Mouse (Mus musculus) spleen, postnatal 36 days (tissue): ENCODE results near the gene Gabrg3.

Experiments
- DNase-seq, 2 experiments: peaks; one replicate each; pipeline ENCODE4 v3.0.0; 2022; ENCODE audit warnings: low spot score in 2 of 2, mixed read lengths in 1 of 2

Gene Gabrg3

DNA sequence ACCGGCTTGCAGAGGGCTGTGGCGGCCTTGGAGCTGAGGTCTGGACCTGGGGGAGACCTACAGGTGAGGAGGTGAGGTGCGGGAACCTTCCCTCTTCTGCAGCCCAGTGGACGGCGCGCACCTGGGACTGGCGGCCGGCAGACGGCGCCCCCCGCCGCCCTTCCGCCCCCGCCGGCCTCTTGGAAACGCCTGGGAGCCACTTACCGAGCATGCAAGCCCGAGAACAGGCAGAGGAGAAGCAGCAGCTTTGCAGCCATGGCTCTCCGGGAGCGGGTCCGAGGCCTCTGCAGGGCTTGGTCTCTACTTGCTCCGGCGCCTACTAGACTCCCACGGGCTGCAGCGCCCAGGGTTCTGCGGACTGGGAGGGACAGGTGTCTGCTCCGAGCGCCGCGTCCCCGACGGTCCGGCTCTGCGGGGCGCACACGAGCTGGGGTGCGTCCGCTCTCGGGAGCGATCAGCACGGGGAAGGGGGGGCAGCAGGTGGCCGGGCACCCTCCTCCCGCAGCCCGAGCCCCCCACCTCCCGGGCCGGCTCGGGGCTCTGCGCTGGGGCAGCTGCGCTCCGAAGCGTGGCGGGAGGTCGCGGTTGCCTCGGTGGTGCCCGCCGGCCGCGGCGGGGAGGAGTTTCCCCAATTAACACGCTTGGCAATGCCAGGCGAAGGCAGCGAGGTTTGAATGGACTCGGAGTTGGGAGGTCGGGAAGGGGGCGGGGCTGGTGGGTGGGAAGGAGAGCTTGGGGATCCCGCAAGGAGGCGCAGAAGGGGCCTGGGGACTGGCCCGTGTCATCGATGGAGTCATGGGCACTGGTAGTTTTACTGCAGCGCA is at the start of gene Gabrg3:
Gene Gabrg3 (minus strand): TSS at position 672 of the 824 bp plus-strand sequence.
- no peak for DNase-seq

DNA sequence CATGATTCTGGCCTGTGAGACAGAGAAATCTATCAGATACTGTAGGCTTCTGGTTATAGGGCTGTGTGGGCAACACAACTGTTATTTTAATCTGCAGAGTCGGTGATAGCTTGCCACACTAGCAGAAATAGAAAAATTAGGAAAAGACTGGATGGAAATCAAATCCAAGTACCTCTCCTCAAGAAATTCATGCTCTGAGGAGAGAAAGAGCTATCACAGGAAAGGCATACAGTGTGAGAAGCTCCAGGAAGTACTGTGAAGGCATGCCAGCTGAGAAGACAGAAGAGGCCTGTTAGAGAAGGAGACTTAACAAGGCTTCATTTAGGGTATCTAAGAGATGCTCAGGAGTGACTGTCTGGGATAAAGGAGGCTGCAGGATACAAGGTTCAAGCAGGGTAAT is 35.7 kb upstream of the Gabrg3 start:
- no peak for DNase-seq

DNA sequence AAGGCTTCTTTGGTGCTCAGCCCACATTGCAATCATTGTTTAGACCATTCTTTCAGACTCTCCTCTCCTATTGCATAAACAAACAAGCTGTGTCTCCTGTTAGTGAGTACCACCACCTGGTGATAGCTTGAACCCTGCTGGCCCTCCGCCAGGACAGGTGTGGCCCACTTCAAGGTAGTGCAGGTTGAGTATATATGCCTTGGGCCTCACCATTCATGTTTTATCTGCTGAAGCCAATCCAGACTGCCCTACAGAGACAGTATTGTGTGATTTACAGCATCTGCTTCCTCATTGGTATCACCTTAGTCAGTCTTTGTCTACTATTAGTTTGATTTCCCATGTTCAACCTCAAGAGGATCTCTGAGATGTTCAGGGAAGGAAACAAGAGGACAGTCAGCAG is 34.1 kb upstream of the Gabrg3 start:
- DNase-seq = no peak

DNA sequence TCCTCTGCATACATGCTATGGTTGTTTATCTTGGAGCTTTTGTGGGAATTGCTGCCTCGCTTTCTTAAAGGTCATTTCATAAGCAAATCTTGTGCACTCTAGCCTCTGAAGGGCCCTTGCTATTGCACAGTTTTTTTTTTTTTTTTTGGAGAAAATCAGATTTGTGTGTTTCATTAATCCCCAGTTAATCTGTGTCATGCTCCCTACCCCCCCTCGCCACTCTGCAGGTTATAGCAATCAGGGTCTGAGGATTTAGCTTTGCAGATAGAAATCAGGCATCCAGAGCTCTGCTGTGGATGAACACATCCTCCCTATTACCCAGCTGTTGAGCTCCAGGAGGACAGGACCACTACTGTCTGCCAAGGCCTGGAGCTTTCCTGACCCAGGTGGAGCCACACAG is 32.4 kb upstream of the Gabrg3 start, which contains the start of gene Gabrb3:
Gene Gabrb3 (plus strand): TSS at position 301 of the 400 bp plus-strand sequence.
- DNase-seq = no peak

DNA sequence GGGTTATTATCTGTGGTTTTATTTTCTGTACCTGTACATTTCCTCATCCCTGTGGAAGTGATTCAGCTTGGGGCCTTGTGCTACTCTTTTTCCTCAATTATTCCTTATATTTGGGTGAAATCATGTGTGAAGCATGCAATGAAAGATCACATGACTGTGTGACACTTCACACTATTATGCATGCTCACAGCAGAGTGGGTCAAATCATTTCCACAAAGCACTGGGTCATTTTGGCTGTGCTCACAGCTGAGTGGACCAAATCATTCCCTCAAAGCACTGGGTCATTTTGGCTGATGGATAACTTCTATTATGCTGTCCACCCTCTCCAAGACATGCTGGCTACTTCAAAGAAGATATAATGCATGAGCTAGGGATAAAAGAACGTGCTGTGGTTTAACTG is 25.9 kb upstream of the Gabrg3 start:
- no peak for DNase-seq

DNA sequence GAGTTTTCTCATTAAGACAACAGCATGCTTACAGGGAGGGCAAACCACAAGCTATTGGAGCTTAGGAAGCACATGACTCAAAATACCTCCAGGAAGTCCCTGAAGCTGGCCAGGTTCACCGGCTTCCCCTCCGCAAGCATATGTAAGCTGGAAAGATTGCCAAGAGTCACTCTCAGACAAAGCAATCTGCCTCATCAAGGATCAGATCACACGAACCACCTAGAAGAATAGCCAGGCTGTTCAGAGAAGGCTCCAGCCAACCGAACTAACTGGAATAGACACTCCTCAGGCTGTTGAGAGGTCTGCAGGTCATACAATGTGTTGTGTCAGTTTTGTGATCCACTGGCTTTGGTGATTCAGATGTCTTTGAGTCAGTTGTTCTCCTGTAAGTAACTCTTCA is 24.2 kb upstream of the Gabrg3 start:
- DNase-seq = no peak

DNA sequence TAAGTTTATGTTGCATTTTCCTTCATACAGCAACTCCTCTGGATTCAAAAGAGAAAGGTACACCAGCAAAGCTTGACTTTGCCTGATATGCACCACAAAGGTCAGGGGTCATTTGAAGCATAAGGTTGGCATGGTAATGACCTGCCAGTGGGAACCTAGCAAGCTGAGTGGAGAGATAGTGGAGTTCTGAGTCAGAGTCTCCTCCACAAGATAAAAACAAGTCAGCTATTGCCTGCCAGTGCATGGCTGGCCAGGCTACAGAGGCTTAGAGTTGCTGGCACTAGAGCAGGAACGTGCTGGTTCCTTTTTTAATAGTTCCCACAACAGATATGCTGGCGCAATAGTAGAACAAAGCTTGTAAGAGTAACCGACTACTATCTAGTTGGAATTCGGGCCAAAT is 6.6 kb upstream of the Gabrg3 start:
- no peak for DNase-seq

DNA sequence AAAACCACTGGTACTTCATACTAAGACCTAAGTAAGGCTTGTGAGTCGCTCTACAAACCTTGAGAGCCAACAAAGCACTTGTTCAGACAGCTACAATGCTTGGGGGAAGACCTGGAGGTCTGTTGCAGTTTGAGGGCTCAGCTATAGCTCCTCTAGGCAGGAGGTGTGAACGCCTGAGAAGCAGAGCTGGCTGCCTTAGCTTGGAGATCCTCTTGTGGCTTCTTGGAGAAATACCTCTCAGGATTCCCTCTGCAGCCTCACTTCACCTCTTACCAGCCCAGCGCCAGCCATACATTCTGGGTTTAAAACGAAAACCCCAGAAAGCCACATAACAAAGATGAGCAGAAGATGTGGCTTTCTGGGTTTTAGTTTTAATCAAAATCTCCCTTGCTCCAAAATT is 3.1 kb upstream of the Gabrg3 start:
- no peak for DNase-seq

DNA sequence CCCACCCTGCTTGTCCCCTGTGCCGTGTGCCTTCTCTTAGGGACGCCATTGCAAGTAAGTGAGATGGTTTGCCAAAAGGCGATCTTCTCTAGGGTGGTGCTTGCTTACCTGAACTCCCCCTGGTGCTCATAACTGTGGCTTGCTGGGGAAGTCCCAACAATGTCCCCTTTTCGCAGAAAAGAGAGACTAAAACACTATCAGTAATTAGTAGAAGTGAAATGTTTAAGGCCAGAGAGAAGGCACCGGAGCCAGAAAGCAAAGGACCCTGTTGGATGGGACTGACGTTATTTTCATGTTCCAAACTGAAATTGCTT is 310 bp upstream of the Gabrg3 start:
- DNase-seq = no peak

DNA sequence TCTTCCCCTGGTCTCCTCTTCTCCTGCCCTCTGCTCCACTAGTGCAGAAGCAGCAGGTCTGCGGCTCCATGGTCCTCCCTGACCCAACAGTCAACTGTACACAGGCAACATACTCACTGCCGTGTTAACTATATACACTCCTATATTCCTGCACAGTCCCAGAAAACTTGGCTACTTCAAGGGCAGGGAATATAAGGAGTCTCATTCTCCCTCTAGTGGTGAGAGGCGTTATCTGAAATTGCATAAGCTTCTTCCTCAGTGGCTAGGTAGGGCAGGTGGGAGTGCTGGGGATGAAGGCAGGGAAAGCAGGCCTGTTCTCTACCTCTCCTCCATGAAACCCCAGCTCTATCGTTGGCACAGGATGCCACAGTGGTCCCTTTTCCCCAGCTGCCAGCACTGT is 2.9 kb downstream of the Gabrg3 start:
- DNase-seq = no peak

DNA sequence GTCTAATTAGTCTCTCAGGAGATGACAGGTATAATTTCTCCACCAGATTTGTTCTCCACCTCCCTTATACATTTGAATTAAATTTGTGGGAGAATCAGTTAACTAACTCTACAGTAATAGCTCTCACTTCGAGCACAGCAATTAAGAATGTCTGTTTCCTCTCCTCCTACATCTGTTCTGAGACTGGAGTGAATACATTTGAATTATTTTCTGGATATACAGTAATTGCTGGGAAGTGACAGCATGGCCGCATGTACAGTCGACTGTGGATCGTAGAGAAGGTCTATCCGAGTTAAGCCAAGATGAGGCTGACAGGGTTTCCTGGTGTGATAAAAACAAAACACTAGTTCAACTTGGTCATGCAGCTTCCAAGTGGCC is 21.0 kb downstream of the Gabrg3 start:
- no peak for DNase-seq

DNA sequence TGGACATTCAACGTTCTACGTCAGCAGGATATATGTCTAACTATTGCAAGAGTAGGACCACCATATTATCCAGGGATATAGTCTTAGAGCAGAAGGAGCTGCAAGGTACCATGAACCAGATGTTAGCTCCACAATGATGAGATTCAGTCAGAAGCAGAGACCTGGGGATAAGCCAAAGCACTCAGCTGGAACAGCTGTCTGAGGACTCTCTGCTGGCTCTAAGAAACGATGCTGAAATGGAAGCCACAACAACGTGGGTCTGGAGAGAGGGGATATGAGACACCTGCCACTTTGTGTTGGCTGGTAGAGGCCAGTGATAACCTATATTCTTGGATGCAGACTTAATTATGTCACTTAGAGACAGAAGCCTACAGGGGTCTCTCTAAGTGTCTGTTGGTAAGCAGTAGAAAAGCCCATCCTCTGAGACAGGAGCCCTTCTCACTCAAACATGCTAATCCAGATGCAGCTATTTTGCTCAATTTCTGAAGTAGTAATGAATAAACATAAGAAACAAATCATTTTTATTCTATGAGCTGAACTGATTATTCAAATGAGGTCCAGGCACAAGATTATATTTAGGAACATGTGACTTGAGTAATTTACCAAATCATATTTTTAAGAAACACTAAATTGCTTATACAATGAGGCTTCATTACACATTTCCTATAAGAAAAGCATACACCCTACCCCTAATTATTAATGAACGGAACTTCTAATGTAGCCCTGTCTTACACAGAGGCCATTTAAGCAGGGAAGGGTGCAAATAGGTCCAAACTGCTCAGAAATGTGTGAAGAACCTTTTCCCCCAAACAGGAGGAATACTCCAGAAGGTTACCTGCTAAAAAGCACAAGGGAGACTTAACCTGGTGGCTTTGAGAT is 21.6 kb downstream of the Gabrg3 start:
- DNase-seq = no peak

DNA sequence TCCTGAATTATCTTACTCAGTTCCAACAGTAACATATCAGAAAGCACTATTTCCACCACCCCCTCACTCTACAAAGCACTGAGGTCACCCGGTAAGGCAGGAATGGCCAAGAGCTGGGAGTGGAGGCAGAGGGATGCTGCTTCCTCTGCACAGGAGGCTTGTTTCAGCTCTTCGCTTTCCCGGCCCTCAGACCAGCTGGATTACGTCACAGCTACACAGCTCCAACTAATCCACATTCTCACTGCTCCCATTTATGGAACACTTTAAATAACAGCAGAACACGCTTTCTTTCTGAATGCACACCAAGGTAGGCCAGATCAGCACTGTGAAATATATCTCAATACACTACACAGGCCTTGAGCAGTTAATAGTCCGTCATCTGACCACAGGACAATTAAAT is 23.2 kb downstream of the Gabrg3 start:
- no peak for DNase-seq

DNA sequence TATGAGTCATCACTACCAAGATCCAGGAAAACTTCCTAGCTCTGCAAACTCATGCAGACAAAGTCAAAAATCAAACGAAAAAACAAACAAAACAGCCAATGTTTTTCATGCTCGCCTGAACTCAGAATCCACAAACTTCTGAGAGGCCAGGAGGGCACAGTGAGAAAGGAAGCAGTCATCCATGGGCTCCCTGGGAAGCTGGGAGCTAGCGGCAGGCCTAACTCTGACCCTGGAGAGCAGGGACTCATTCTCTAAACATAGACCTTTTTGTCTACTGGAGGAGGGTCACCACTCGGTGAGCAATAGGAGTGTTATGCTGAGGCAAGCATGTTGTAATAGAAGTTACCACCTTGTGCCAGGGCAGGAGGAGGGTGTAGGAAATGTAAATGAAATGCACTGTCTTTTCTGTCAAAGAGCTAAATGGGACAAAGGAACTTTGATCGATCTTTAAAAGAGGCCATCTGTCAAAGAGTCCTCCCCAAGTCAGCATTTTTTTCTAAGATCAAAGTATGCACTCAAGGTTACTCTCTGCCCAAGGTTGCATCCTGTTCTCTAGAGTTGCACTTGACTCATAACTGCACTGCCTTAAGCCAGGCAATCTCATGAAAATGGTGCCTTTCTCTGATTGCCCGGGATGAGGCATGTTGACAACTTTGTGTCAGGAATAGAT is 29.0 kb downstream of the Gabrg3 start:
- no peak for DNase-seq

DNA sequence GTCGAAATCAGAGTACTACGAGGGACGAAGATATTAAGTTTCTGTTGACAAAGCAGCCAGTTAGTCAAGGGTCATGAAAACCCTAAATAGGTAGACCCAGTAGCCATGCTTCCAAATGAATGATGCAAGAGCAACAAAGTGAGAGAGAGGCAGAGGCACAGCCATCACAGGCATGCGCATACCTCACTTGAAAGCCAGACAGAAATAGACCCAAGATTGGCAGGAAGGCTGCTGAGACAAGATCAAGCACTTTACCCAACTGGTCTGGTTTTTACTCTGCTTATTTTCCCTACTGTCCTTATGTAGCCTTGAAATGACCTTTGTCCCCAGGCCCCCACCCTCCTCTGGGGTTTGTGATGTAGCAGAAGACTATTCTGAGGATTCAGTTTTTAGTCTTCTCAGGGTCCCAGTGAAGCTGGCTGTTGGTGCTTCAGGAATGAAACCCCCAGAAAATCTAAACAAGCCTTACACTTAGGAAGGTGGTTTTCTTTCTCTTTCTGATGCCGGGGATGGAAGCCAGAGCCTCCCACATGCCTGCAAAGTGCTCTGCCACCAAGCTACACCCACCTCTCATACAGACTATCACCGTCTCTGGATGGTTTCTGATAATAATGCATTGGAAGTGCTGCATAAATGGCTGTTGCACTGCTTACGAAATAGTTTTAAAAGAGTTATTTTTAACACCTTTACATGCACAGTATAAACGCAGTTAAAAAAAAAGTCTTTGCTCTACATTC is 30.3 kb downstream of the Gabrg3 start:
- no peak for DNase-seq

DNA sequence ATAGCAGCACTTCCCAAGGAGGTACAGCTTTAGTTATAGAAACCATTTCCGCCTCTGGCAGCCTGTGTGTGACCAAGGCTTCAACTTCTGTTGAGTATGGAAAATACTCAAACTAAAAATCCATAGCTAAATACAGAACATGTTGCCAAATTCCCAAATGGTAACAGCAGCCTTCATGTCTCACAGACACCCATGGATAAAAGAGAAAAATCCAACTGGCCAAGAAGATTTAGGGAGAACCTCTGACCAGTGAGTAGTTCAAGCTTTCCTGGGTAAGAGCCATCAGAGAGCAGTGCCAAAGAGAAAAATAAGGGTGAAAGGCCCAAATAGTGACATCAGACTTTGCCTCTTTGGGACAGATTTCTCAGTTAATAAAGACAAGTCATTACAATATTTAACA is 38.2 kb downstream of the Gabrg3 start:
- DNase-seq = no peak

DNA sequence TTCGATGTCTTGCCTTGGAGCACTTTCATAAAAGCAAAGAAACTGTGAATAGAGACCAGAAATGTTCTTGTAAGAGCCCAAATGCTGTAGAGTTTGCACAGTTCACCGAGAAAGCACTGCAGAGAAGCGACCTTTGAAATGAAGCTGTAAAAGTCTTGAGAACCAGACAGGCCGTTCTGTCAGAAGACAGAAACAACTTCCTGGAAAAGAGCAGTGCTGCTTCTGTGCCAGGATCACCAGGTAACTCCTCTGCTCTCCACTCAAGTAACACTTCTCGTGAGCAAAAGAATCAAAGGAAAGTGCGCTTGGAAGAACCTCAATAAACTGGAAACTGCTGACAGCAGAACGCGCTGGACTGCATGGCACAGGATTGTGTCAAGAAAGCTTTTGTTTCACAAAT is 45.1 kb downstream of the Gabrg3 start:
- DNase-seq = no peak

DNA sequence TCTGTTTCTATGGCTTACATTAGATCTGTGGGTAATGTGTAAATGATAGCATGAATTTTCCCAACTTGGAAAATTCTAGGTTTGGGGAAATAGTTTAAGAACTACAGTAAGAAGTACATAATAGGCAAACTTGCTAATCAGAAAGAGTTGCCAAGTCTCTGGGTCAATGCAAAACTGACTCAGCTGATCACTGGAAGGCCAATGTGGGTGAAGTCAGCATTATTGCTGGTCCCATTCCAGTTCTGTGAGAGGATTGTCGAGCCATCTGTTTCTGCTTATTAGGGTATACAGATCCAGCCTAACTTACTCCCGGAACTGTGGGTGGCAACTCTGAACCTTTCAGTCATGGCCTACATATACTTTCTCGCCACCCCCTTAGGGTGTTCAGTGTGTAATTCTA is 55.8 kb downstream of the Gabrg3 start:
- DNase-seq = no peak

DNA sequence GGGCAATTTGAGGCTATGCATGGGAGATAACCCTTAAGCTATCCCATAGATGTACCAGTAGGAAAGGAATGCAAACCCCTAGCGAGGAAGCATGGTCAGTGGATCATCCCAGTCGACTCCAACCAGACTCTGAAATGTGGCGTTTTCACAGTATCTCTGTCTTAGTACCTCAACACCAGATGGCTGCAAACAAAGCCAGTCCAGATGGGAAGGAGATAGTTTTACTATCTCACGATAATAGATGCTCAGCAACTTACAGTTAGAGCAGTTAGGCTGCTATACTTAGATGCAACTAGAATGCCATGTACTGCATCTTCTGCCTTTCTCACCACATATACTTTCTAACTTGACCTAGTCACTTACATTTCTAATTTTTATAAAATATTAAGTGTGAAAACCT is 56.7 kb downstream of the Gabrg3 start:
- no peak for DNase-seq

DNA sequence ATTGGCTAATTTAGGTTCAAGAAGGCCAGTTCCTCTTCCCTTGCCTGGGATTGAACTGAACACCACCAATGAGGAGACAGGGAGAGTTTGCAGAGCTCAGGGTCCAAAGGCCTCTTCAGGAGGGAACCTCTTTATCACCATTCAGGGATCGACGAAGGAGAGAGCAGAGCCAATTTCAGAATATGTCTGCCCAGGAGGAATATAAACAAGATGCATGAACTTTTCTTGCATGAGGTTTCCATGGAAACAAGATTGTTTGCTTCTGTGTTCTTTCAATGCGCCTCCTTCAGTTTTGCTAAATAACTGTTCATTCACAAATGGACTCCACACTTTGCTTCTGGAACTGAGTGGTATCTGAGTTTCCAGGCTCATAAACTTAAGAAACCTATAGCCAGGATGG is 62.5 kb downstream of the Gabrg3 start:
- no peak for DNase-seq

DNA sequence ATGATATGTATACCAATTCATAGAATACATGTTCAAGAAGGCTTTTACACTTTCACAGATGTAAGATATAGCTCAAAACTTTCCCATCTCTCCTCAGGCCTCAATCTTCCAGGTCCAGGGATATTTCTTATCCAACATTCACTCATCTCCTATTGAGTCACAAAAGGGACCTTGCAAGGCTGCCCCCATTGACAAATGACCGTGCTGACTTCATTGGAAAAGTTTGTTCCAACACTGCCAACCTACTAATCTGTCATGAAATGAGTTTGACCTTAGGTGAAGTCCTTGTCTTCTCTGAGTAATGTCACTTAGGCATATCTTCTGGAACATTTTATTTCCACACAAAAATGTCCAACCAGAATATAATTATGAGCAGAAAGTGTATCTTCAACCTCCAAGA is 64.9 kb downstream of the Gabrg3 start:
- no peak for DNase-seq

DNA sequence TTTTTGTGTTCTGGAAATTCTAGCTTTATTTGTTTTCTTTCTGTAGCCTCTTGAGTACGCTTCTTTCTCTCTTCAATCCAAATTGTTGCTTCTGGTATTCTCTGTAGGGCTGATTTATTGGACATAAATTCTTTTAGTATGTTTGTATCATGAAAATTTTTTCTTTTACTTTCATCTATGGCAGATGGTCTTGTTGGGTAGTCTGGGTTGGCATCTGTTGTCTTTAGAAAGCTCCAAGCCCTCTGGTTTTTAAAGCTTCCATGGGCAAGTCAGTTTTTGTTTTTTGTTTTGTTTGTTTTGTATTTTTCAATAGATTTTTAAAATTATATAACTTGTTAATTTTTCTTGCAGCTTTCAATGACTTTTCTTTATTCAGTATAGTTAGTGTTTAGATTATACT is 72.0 kb downstream of the Gabrg3 start:
- no peak for DNase-seq
